Mouse (Mus musculus) neural tube, embryonic 11.5 days (tissue): ENCODE measurements at regions not wholly inside any gene's neighbourhood (a gene's known extent, or its start where the extent isn't known, plus 50 kb on each side); places are given as distances from the start of the nearest gene placed in this dataset.

Experiments used
- ATAC-seq: fragments of 200-750 bp; cut with Nextera tagmentation; 2 replicates; pipeline ENCODE4 v1.8.0; 2017; ENCODE audit warnings: moderate number of reproducible peaks, mild to moderate bottlenecking, moderate TSS enrichment, moderate library complexity; ENCODE audit not compliant: insufficient read depth, low FRiP score, low TSS enrichment
- DNase-seq: peaks from one replicate; pipeline ENCODE4 v3.0.0-alpha.2; 2015; ENCODE audit warnings: low spot score
- H3K27ac ChIP-seq: fragments of 300-500 bp; sonication (generic); 2 replicates; pipeline ENCODE4 v1.5.1; 2014; ENCODE audit warnings: low read depth, mild to moderate bottlenecking, low read length
- H3K27me3 ChIP-seq: fragments of 300-500 bp; sonication (generic); 2 replicates; pipeline ENCODE4 v1.6.1; 2014; ENCODE audit warnings: mild to moderate bottlenecking, low read length, mixed read lengths; ENCODE audit not compliant: control insufficient read depth, insufficient read depth
- H3K36me3 ChIP-seq: fragments of 300-500 bp; sonication (generic); 2 replicates; pipeline ENCODE4 v1.6.1; 2014; ENCODE audit warnings: mild to moderate bottlenecking, low read length, moderate library complexity, mixed read lengths; ENCODE audit not compliant: control insufficient read depth, insufficient read depth
- H3K4me1 ChIP-seq: fragments of 300-500 bp; sonication (generic); 2 replicates; pipeline ENCODE4 v1.6.1; 2014; ENCODE audit warnings: low read length, mixed read lengths; ENCODE audit not compliant: control insufficient read depth, insufficient read depth
- H3K4me2 ChIP-seq: fragments of 300-500 bp; sonication (generic); 2 replicates; pipeline ENCODE4 v1.6.1; 2014; ENCODE audit warnings: low read depth, mild to moderate bottlenecking, moderate library complexity
- H3K4me3 ChIP-seq: fragments of 300-500 bp; sonication (generic); 2 replicates; pipeline ENCODE4 v1.5.1; 2014; ENCODE audit warnings: low read depth, low read length
- H3K9ac ChIP-seq: fragments of 300-500 bp; sonication (generic); 2 replicates; pipeline ENCODE4 v1.6.1; 2014; ENCODE audit warnings: mild to moderate bottlenecking, low read length
- H3K9me3 ChIP-seq: fragments of 300-500 bp; sonication (generic); 2 replicates; pipeline ENCODE4 v1.6.1; 2016; ENCODE audit warnings: low read length; ENCODE audit not compliant: control insufficient read depth
- WGBS: fragments of 180-500 bp; shearing (Covaris S2); extraction: QIAGEN DNeasy Blood & Tissue Kit; methylation state at CpG from one replicate; pipeline ENCODE4 v1.1.7; 2014; 5-methylcytosine and 5-hydroxymethylcytosine counted together

- WGBS = 85% methylated on average over 4 of the region's 4 CpGs
Observed at GRCm38 (mm10) chr3:57073962-57074506, 227.8 kb downstream of the Tm4sf1 start.

GRCm38 (mm10) chr3:57033021-57033420, 268.8 kb downstream of the Tm4sf1 start:
- Histone ChIP-seq H3K27me3 (no peaks in the 10 kb centered on the region), H3K9ac (no peak overlapping the region), H3K9me3 (no peaks in the 10 kb centered on the region), H3K4me1 (no peaks in the 10 kb centered on the region), H3K36me3 (no peaks in the 10 kb centered on the region), H3K4me2 (no peak overlapping the region), H3K4me3 (no peak overlapping the region), H3K27ac (no peak overlapping the region)
- DNase-seq (no peak), ATAC-seq (no peak)

More at GRCm38 (mm10) chr3:57073962-57074506, 227.8 kb downstream of the Tm4sf1 start:
- H3K4me2 ChIP-seq = no peak overlapping the region
- H3K36me3 ChIP-seq = no peaks in the 10 kb centered on the region
- no peak overlapping the region for H3K27ac ChIP-seq
- no peaks in the 10 kb centered on the region for H3K9me3 ChIP-seq
- no peaks in the 10 kb centered on the region for H3K4me1 ChIP-seq
- no peak overlapping the region for H3K9ac ChIP-seq
- DNase-seq = no peak
- no peak for ATAC-seq
- no peaks in the 10 kb centered on the region for H3K27me3 ChIP-seq
- H3K4me3 ChIP-seq = no peak overlapping the region

- ATAC-seq (no peak), DNase-seq (no peak)
- no peak overlapping the region for H3K9ac ChIP-seq
Observed at GRCm38 (mm10) chr3:57018171-57018570, 283.6 kb downstream of the Tm4sf1 start.

GRCm38 (mm10) chr3:56981305-56981660, 320.5 kb downstream of the Tm4sf1 start:
- Histone ChIP-seq H3K9me3 (no peaks in the 10 kb centered on the region), H3K9ac (no peak overlapping the region), H3K27ac (no peak overlapping the region), H3K36me3 (no peaks in the 10 kb centered on the region), H3K4me2 (no peak overlapping the region), H3K4me1 (no peaks in the 10 kb centered on the region), H3K27me3 (no peaks in the 10 kb centered on the region), H3K4me3 (no peak overlapping the region)
- ATAC-seq (no peak), DNase-seq (no peak)
- 77% methylated on average over 2 of the region's 2 CpGs for WGBS

More at GRCm38 (mm10) chr3:57018171-57018570, 283.6 kb downstream of the Tm4sf1 start:
- no peak overlapping the region for H3K4me3 ChIP-seq
- H3K4me1 ChIP-seq = no peaks in the 10 kb centered on the region
- H3K9me3 ChIP-seq = no peaks in the 10 kb centered on the region
- no peak overlapping the region for H3K4me2 ChIP-seq
- no peak overlapping the region for H3K27ac ChIP-seq
- no peaks in the 10 kb centered on the region for H3K27me3 ChIP-seq
- H3K36me3 ChIP-seq = no peaks in the 10 kb centered on the region

- no peaks in the 10 kb centered on the region for H3K4me1 ChIP-seq
- ATAC-seq = no peak
- no peak overlapping the region for H3K9ac ChIP-seq
- H3K4me2 ChIP-seq = no peak overlapping the region
- H3K4me3 ChIP-seq = no peak overlapping the region
- WGBS = 64% methylated on average over 3 of the region's 3 CpGs
- no peaks in the 10 kb centered on the region for H3K27me3 ChIP-seq
- no peaks in the 10 kb centered on the region for H3K36me3 ChIP-seq
- no peak overlapping the region for H3K27ac ChIP-seq
- DNase-seq = no peak
- H3K9me3 ChIP-seq = no peaks in the 10 kb centered on the region
Observed at GRCm38 (mm10) chr3:56980593-56981304, 321.0 kb downstream of the Tm4sf1 start.

- H3K9ac ChIP-seq = no peak overlapping the region
- no peaks in the 10 kb centered on the region for H3K36me3 ChIP-seq
- H3K27me3 ChIP-seq = no peaks in the 10 kb centered on the region
- no peak for ATAC-seq
- no peak for DNase-seq
- H3K4me3 ChIP-seq = no peak overlapping the region
- H3K4me2 ChIP-seq = no peak overlapping the region
- H3K27ac ChIP-seq = no peak overlapping the region
- 81% methylated on average over 1 of the region's 1 CpGs for WGBS
- H3K9me3 ChIP-seq = no peaks in the 10 kb centered on the region
- no peaks in the 10 kb centered on the region for H3K4me1 ChIP-seq
Observed at GRCm38 (mm10) chr3:56966008-56966407, 335.8 kb downstream of the Tm4sf1 start.

GRCm38 (mm10) chr3:56965444-56965843, 336.3 kb downstream of the Tm4sf1 start:
- Histone ChIP-seq H3K4me3 (no peak overlapping the region), H3K4me1 (no peaks in the 10 kb centered on the region), H3K9me3 (no peaks in the 10 kb centered on the region), H3K4me2 (no peak overlapping the region), H3K27ac (no peak overlapping the region), H3K36me3 (no peaks in the 10 kb centered on the region), H3K9ac (no peak overlapping the region), H3K27me3 (no peaks in the 10 kb centered on the region)
- no peak for ATAC-seq
- no peak for DNase-seq
- WGBS = 97% methylated on average over 2 of the region's 2 CpGs

GRCm38 (mm10) chr3:56964156-56964555, 337.6 kb downstream of the Tm4sf1 start:
- Histone ChIP-seq H3K4me1 (no peaks in the 10 kb centered on the region), H3K9me3 (no peaks in the 10 kb centered on the region), H3K27ac (no peak overlapping the region), H3K9ac (no peak overlapping the region), H3K4me3 (no peak overlapping the region), H3K36me3 (no peaks in the 10 kb centered on the region), H3K4me2 (no peak overlapping the region), H3K27me3 (no peaks in the 10 kb centered on the region)
- ATAC-seq (no peak), DNase-seq (no peak)
- WGBS = 93% methylated on average over 3 of the region's 3 CpGs

GRCm38 (mm10) chr3:56963251-56963650, 338.5 kb downstream of the Tm4sf1 start:
- Histone ChIP-seq H3K36me3 (no peaks in the 10 kb centered on the region), H3K27me3 (no peaks in the 10 kb centered on the region), H3K4me2 (no peak overlapping the region), H3K9me3 (no peaks in the 10 kb centered on the region), H3K4me1 (no peaks in the 10 kb centered on the region), H3K27ac (no peak overlapping the region), H3K9ac (no peak overlapping the region), H3K4me3 (no peak overlapping the region)
- ATAC-seq (no peak), DNase-seq (no peak)
- 80% methylated on average over 3 of the region's 3 CpGs for WGBS
